Comparison of ENCODE assay signal across 14 mouse cellular contexts in the genomic region with DNA sequence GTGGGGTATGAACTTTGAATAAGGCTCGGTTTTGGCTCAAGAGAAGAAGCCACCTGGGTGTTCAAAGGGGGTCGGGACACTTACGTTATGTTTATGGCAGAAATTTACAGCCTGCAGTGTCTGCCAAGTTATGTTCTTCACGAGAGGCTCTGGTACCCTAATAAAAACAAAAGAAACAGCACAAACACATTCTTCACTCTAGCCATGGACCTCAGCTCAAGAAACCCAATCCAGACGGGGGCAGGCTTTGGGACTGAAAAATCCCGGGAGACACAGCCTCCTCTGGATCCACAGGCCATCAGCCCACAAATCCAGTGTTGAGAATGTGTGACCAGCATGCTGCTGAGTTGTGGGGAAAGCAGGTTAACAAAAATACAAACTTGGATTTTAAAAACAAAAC. TPM values are rescaled to one million over a fixed set of nuclear protein-coding genes. Genes with fewer than 3 reads are reported as not detected.
DNase-seq lines count a peak whose midpoint lies in the region; ATAC-seq and TF ChIP-seq lines count a peak whose summit lies in the region.
"Had no signal": no experiment of that assay in that cellular context is flagged by ENCODE, and none has a peak within 500 bp of the region (broad histone marks: within the 10 kb centered on the region; RNA-seq: fewer than 3 reads in every experiment).

No protein-coding gene starts in this region.

- ATAC-seq in kidney, postnatal 0 days (replicated peaks; ENCODE audit: low FRiP score, low read depth), result no peak
- ATAC-seq in liver, embryonic 13.5 days (ENCODE audit: low read depth), result no peak

- 68% methylated on average over 6 of the region's 6 CpGs for WGBS in heart, embryonic 10.5 days
- 16% methylated on average over 6 of the region's 6 CpGs for WGBS in kidney, postnatal 0 days
- WGBS in liver, embryonic 13.5 days (ENCODE audit: insufficient replicate concordance), result 43% methylated on average over 6 of the region's 6 CpGs

- no peaks in the 10 kb centered on the region for H3K36me3 ChIP-seq in heart, embryonic 10.5 days
- no peaks in the 10 kb centered on the region for H3K36me3 ChIP-seq in kidney, postnatal 0 days (ENCODE audit: insufficient read depth, low read length)
- H3K36me3 ChIP-seq in liver, embryonic 13.5 days, result no peaks in the 10 kb centered on the region
- H3K36me3 ChIP-seq: embryonic facial prominence, embryonic 13.5 days had no signal

- peak overlapping the region; percentile 87 for H3K27ac ChIP-seq in heart, embryonic 10.5 days
- peak overlapping the region; percentile 82; the same call in 1 of the 2 replicates for H3K27ac ChIP-seq in kidney, postnatal 0 days
- peak overlapping the region; percentile 55; the same call in 1 of the 2 replicates for H3K27ac ChIP-seq in embryonic fibroblast, embryonic 13.5 days (ENCODE audit: insufficient read depth, low read length)
- H3K27ac ChIP-seq in liver, embryonic 13.5 days, result peak overlapping the region; percentile 99

- H3K27me3 ChIP-seq in heart, embryonic 10.5 days (ENCODE audit: insufficient read depth, poor library complexity, severe bottlenecking), result no peaks in the 10 kb centered on the region
- H3K27me3 ChIP-seq in kidney, postnatal 0 days (ENCODE audit: insufficient read depth, low read length), result no peaks in the 10 kb centered on the region
- H3K27me3 ChIP-seq in liver, embryonic 13.5 days, result no peaks in the 10 kb centered on the region
- H3K27me3 ChIP-seq: embryonic facial prominence, embryonic 13.5 days had no signal

- H3K9me3 ChIP-seq in heart, embryonic 10.5 days, result no peaks in the 10 kb centered on the region
- no peaks in the 10 kb centered on the region for H3K9me3 ChIP-seq in kidney, postnatal 0 days (replicated peaks; ENCODE audit: low read length)
- H3K9me3 ChIP-seq in liver, embryonic 13.5 days (replicated peaks), result no peaks in the 10 kb centered on the region
- H3K9me3 ChIP-seq: embryonic facial prominence, embryonic 13.5 days had no signal

- no peak overlapping the region for H3K4me2 ChIP-seq in kidney, postnatal 0 days (ENCODE audit: low read length)
- peak overlapping the region; percentile 56 for H3K4me2 ChIP-seq in liver, embryonic 13.5 days
- H3K4me2 ChIP-seq: embryonic facial prominence, embryonic 13.5 days had no signal

- no peak for DNase-seq in heart, embryonic 10.5 days (ENCODE audit: low spot score)
- no peak for DNase-seq in heart, postnatal 25 days (ENCODE audit: low spot score)
- DNase-seq in kidney, postnatal 0 days (ENCODE audit: low spot score), result peak; percentile 73
- DNase-seq in kidney, adult 11 months, result no peak
- no peak for DNase-seq in liver, embryonic 13.5 days
- DNase-seq in right cerebral cortex, postnatal 14 days, result no peak
- DNase-seq in B cell, adult 2 months, result no peak
- DNase-seq: cerebellum, postnatal 10 days; spleen, adult 18-20 months; thymus, adult 18-20 months had no signal

- intact Hi-C loops in heart, postnatal 25 days (cut with DNase I), result loop anchor here (2.0 kb wide), 1 partner anchor 31 kb away; a partner anchor contains a TSS

- no peak overlapping the region for H3K4me3 ChIP-seq in heart, embryonic 10.5 days
- no peak overlapping the region for H3K4me3 ChIP-seq in kidney, postnatal 0 days (replicated peaks; ENCODE audit: low read depth, low read length)
- H3K4me3 ChIP-seq in embryonic fibroblast, embryonic 13.5 days (ENCODE audit: insufficient read depth, low read length), result no peak overlapping the region
- H3K4me3 ChIP-seq in liver, embryonic 13.5 days (replicated peaks), result no peak overlapping the region
- H3K4me3 ChIP-seq: embryonic facial prominence, embryonic 13.5 days; megakaryocyte, embryonic 14.5 days; myocyte had no signal

- peak; percentile 17; the same call in 1 of the 2 replicates for TF ChIP-seq CTCF in kidney, postnatal 0 days (IDR thresholded peaks at IDR 0.05; ENCODE audit: low read depth)
- TF ChIP-seq CTCF in embryonic fibroblast, embryonic 13.5 days (IDR thresholded peaks at IDR 0.05; ENCODE audit: borderline replicate concordance, insufficient read depth, low read length), result no peak

- peaks cover 36% of the 10 kb centered on the region for H3K4me1 ChIP-seq in heart, embryonic 10.5 days
- peaks cover 15% of the 10 kb centered on the region for H3K4me1 ChIP-seq in kidney, postnatal 0 days (replicated peaks; ENCODE audit: insufficient read depth, low read length)
- H3K4me1 ChIP-seq in embryonic fibroblast, embryonic 13.5 days (ENCODE audit: control insufficient read depth, insufficient read depth, low read length), result peaks cover 10% of the 10 kb centered on the region
- peaks cover 71% of the 10 kb centered on the region for H3K4me1 ChIP-seq in liver, embryonic 13.5 days (replicated peaks)

- no peak for TF ChIP-seq POLR2A in embryonic fibroblast, embryonic 13.5 days (IDR thresholded peaks at IDR 0.05; ENCODE audit: low read depth, low read length)

- H3K9ac ChIP-seq in kidney, postnatal 0 days (ENCODE audit: low read depth, low read length), result no peak overlapping the region
- H3K9ac ChIP-seq in liver, embryonic 13.5 days, result peak overlapping the region; percentile 73
- H3K9ac ChIP-seq: embryonic facial prominence, embryonic 13.5 days had no signal

RNA-seq across cellular contexts. Expression of a gene that starts 31.1 kb away (rescaled TPM):
- 3.6 and 5.9 TPM in 2 replicates for polyA plus RNA-seq in heart, embryonic 10.5 days (2016; fragmentation: Nextera tagmentation; extraction: Ambion mirVana)
- 1 to 10 TPM; 4.9 to 5.9 TPM for total RNA-seq in heart, postnatal 25 days (2021)
- 85.5 and 93.2 TPM in 2 replicates for polyA plus RNA-seq in kidney, postnatal 0 days (2015; fragmentation: Nextera tagmentation; extraction: Ambion mirVana)
- polyA plus RNA-seq in embryonic fibroblast, embryonic 13.5 days (2011; ENCODE audit: insufficient read length, low read depth, missing spikeins), result 2.1 and 4.8 TPM in 2 replicates
- 1.3 and 1.8 TPM in 2 replicates for polyA plus RNA-seq in liver, embryonic 13.5 days (2015; fragmentation: Nextera tagmentation; extraction: Ambion mirVana)

RNA-seq across cellular contexts. Expression of a gene that starts 35.3 kb away (rescaled TPM):
- 27.6 and 33.2 TPM in 2 replicates for polyA plus RNA-seq in heart, embryonic 10.5 days (2016; fragmentation: Nextera tagmentation; extraction: Ambion mirVana)
- total RNA-seq in heart, postnatal 25 days (2021), result 10 to 100 TPM; 27.6 to 28.3 TPM
- polyA plus RNA-seq in kidney, postnatal 0 days (2015; fragmentation: Nextera tagmentation; extraction: Ambion mirVana), result 29.5 and 32.9 TPM in 2 replicates
- polyA plus RNA-seq in embryonic fibroblast, embryonic 13.5 days (2011; ENCODE audit: insufficient read length, low read depth, missing spikeins), result 14.8 and 17.0 TPM in 2 replicates
- 21.1 and 21.2 TPM in 2 replicates for polyA plus RNA-seq in liver, embryonic 13.5 days (2015; fragmentation: Nextera tagmentation; extraction: Ambion mirVana)

RNA-seq across cellular contexts. Expression of a gene that starts 35.3 kb away (rescaled TPM):
- 17.8 and 20.3 TPM in 2 replicates for polyA plus RNA-seq in heart, embryonic 10.5 days (2016; fragmentation: Nextera tagmentation; extraction: Ambion mirVana)
- total RNA-seq in heart, postnatal 25 days (2021), result 10 to 100 TPM; 41.7 to 47.7 TPM
- polyA plus RNA-seq in kidney, postnatal 0 days (2015; fragmentation: Nextera tagmentation; extraction: Ambion mirVana), result 20.0 and 21.1 TPM in 2 replicates
- 12.0 and 12.7 TPM in 2 replicates for polyA plus RNA-seq in embryonic fibroblast, embryonic 13.5 days (2011; ENCODE audit: insufficient read length, low read depth, missing spikeins)
- polyA plus RNA-seq in liver, embryonic 13.5 days (2015; fragmentation: Nextera tagmentation; extraction: Ambion mirVana), result 15.5 and 18.6 TPM in 2 replicates

Comparison
In these comparisons a context has a peak if more than half of its experiments do, and no peak if none do; other contexts are left out.
1. RNA of a gene that starts 31.1 kb away (polyA plus RNA-seq): 85.5 to 93.2 TPM in kidney, postnatal 0 days; 3.6 to 5.9 TPM in heart, embryonic 10.5 days, 2.1 to 4.8 TPM in embryonic fibroblast, embryonic 13.5 days and 1.3 to 1.8 TPM in liver, embryonic 13.5 days; every median in the first group is over 10 times any median in the second.
2. Peak in every context shown above with its lines, with median percentiles within 50 percentile points of each other: H3K27ac ChIP-seq.